Mouse (Mus musculus) small intestine, adult 2 months (tissue): ENCODE measurements around the gene Prkab1. TPM values are rescaled to one million over a fixed set of nuclear protein-coding genes. Genes with fewer than 3 reads are reported as not detected.
A peak's percentile ranks its signal among the peaks of the same experiment; 100 is the strongest.

Experiments
- H3K27ac ChIP-seq: fragments of 200-500 bp; 2 replicates; pipeline ENCODE4 v1.5.1; 2012; ENCODE audit warnings: low read depth, low read length, control low read depth, inconsistent platforms; ENCODE audit not compliant: insufficient read depth
- H3K27me3 ChIP-seq: fragments of 200-500 bp; 2 replicates; pipeline ENCODE4 v1.6.1; 2012; ENCODE audit warnings: mild to moderate bottlenecking, moderate library complexity, low read length, inconsistent platforms; ENCODE audit not compliant: control insufficient read depth, insufficient read depth
- H3K36me3 ChIP-seq: fragments of 200-500 bp; 2 replicates; pipeline ENCODE4 v1.6.1; 2012; ENCODE audit warnings: mild to moderate bottlenecking, low read length, control low read depth, inconsistent platforms; ENCODE audit not compliant: control insufficient read depth, insufficient read depth
- H3K4me1 ChIP-seq: fragments of 200-500 bp; 2 replicates; pipeline ENCODE4 v1.6.1; 2012; ENCODE audit warnings: low read length, inconsistent platforms, mixed read lengths; ENCODE audit not compliant: control insufficient read depth, insufficient read depth, insufficient read length
- H3K4me3 ChIP-seq: fragments of 200-500 bp; 2 replicates; pipeline ENCODE4 v1.5.1; 2012; ENCODE audit warnings: low read depth, mild to moderate bottlenecking, control low read depth, inconsistent platforms, low read length, moderate library complexity
- CTCF ChIP-seq: fragments of 200-500 bp; IDR thresholded peaks from 2 replicates; pipeline ENCODE4 v1.5.1; 2012; ENCODE audit warnings: low read depth, mild to moderate bottlenecking, control low read depth, inconsistent platforms, low read length, moderate library complexity, mixed read lengths; ENCODE audit not compliant: insufficient replicate concordance, insufficient read length; ENCODE audit errors: extremely low read depth
- POLR2A ChIP-seq: fragments of 200-500 bp; IDR thresholded peaks from 2 replicates; pipeline ENCODE4 v1.6.1; 2012; ENCODE audit warnings: low read depth, mild to moderate bottlenecking, control low read depth, inconsistent platforms, low read length, moderate library complexity
- WGBS: fragments of 180-500 bp; shearing (Covaris S2); methylation state at CpG from one replicate; pipeline ENCODE4 v1.1.7; 2018; 5-methylcytosine and 5-hydroxymethylcytosine counted together
- polyA plus RNA-seq: library from polyadenylated mRNA; depleted of rRNA; stranded (reverse); fragments of >200 nt; gene quantifications from 2 replicates; pipeline ENCODE4 v1.2.3, GENCODE M21; 2012; rRNA removed

Gene Prkab1
- polyA plus RNA-seq, 1 experiment = 73.8 TPM

GRCm38 (mm10) chr5:115971236-115971635 is 53.1 kb downstream of the Prkab1 start:
- 30% methylated on average over 15 of the region's 15 CpGs for WGBS
- 0 out of 2 replicates have a peak overlapping the region, but pooled peaks have one; percentile 20 for H3K27ac ChIP-seq

More at GRCm38 (mm10) chr5:115971236-115971635, 53.1 kb downstream of the Prkab1 start:
- H3K4me3 ChIP-seq = no peak overlapping the region
- TF ChIP-seq POLR2A (no peak), CTCF (no peak)
- H3K4me1 ChIP-seq = peaks cover 5% of the 10 kb centered on the region
- H3K36me3 ChIP-seq = peaks cover 2% of the 10 kb centered on the region; the same call in 1 of the 2 replicates
- H3K27me3 ChIP-seq = no peaks in the 10 kb centered on the region

Other genes with a start within 250 kb of the Prkab1 start
- 2.0 and 2.8 TPM in 2 replicates for gene Cit, start 179.2 kb downstream of the Prkab1 start, polyA plus RNA-seq
- 0.05 TPM in 1 of 2 replicates, not detected in the other for gene Tmem233, start 58.7 kb upstream of the Prkab1 start, polyA plus RNA-seq